Mouse (Mus musculus): ENCODE data around the gene Sox5.

The Sox5 gene

GRCm38 (mm10) chr6:144627539-144628115, 154.2 kb downstream of the Sox5 start:
- in situ Hi-C loops (cut with MboI; ENCODE audit: low pct_unique_long_range_greater_than_20kb in 1 of 2, low sequenced_read_pairs in 2 of 2, unreplicated experiment in 1 of 2): no loop called here

GRCm38 (mm10) chr6:144621089-144621769, 160.5 kb downstream of the Sox5 start:
- in situ Hi-C loops (cut with MboI; ENCODE audit: low pct_unique_long_range_greater_than_20kb in 1 of 2, low sequenced_read_pairs in 2 of 2, unreplicated experiment in 1 of 2): no loop called here

- in situ Hi-C loops (cut with MboI; ENCODE audit: low pct_unique_long_range_greater_than_20kb in 1 of 2, low sequenced_read_pairs in 2 of 2, unreplicated experiment in 1 of 2): no loop called here
Observed at GRCm38 (mm10) chr6:144611383-144611791, 170.4 kb downstream of the Sox5 start.

GRCm38 (mm10) chr6:144610878-144611277, 170.9 kb downstream of the Sox5 start:
- in situ Hi-C loops (cut with MboI; ENCODE audit: low pct_unique_long_range_greater_than_20kb in 1 of 2, low sequenced_read_pairs in 2 of 2, unreplicated experiment in 1 of 2): no loop called here

GRCm38 (mm10) chr6:144602883-144603282, 178.9 kb downstream of the Sox5 start:
- in situ Hi-C loops (cut with MboI; ENCODE audit: low pct_unique_long_range_greater_than_20kb in 1 of 2, low sequenced_read_pairs in 2 of 2, unreplicated experiment in 1 of 2): no loop called here

GRCm38 (mm10) chr6:144600351-144600750, 181.4 kb downstream of the Sox5 start:
- in situ Hi-C loops (cut with MboI; ENCODE audit: low pct_unique_long_range_greater_than_20kb in 1 of 2, low sequenced_read_pairs in 2 of 2, unreplicated experiment in 1 of 2): no loop called here

GRCm38 (mm10) chr6:144598324-144598973, 183.3 kb downstream of the Sox5 start:
- in situ Hi-C loops (cut with MboI; ENCODE audit: low pct_unique_long_range_greater_than_20kb in 1 of 2, low sequenced_read_pairs in 2 of 2, unreplicated experiment in 1 of 2): no loop called here

- in situ Hi-C loops (cut with MboI; ENCODE audit: low pct_unique_long_range_greater_than_20kb in 1 of 2, low sequenced_read_pairs in 2 of 2, unreplicated experiment in 1 of 2): no loop called here
Observed at GRCm38 (mm10) chr6:144596536-144597210, 185.1 kb downstream of the Sox5 start.

GRCm38 (mm10) chr6:144584854-144585253, 196.9 kb downstream of the Sox5 start:
- in situ Hi-C loops (cut with MboI; ENCODE audit: low pct_unique_long_range_greater_than_20kb in 1 of 2, low sequenced_read_pairs in 2 of 2, unreplicated experiment in 1 of 2): no loop called here

GRCm38 (mm10) chr6:144584074-144584840, 197.5 kb downstream of the Sox5 start:
- in situ Hi-C loops (cut with MboI; ENCODE audit: low pct_unique_long_range_greater_than_20kb in 1 of 2, low sequenced_read_pairs in 2 of 2, unreplicated experiment in 1 of 2): no loop called here

GRCm38 (mm10) chr6:144579301-144579700, 202.5 kb downstream of the Sox5 start:
- in situ Hi-C loops (cut with MboI; ENCODE audit: low pct_unique_long_range_greater_than_20kb in 1 of 2, low sequenced_read_pairs in 2 of 2, unreplicated experiment in 1 of 2): no loop called here

GRCm38 (mm10) chr6:144570850-144571249, 210.9 kb downstream of the Sox5 start:
- in situ Hi-C loops (cut with MboI; ENCODE audit: low pct_unique_long_range_greater_than_20kb in 1 of 2, low sequenced_read_pairs in 2 of 2, unreplicated experiment in 1 of 2): no loop called here

GRCm38 (mm10) chr6:144565827-144566226, 215.9 kb downstream of the Sox5 start:
- in situ Hi-C loops (cut with MboI; ENCODE audit: low pct_unique_long_range_greater_than_20kb in 1 of 2, low sequenced_read_pairs in 2 of 2, unreplicated experiment in 1 of 2): no loop called here

- in situ Hi-C loops (cut with MboI; ENCODE audit: low pct_unique_long_range_greater_than_20kb in 1 of 2, low sequenced_read_pairs in 2 of 2, unreplicated experiment in 1 of 2): no loop called here
Observed at GRCm38 (mm10) chr6:144561718-144562117, 220.1 kb downstream of the Sox5 start.

GRCm38 (mm10) chr6:144560211-144560610, 221.6 kb downstream of the Sox5 start:
- in situ Hi-C loops (cut with MboI; ENCODE audit: low pct_unique_long_range_greater_than_20kb in 1 of 2, low sequenced_read_pairs in 2 of 2, unreplicated experiment in 1 of 2): no loop called here

GRCm38 (mm10) chr6:144553476-144553875, 228.3 kb downstream of the Sox5 start:
- in situ Hi-C loops (cut with MboI; ENCODE audit: low pct_unique_long_range_greater_than_20kb in 1 of 2, low sequenced_read_pairs in 2 of 2, unreplicated experiment in 1 of 2): no loop called here

- in situ Hi-C loops (cut with MboI; ENCODE audit: low pct_unique_long_range_greater_than_20kb in 1 of 2, low sequenced_read_pairs in 2 of 2, unreplicated experiment in 1 of 2): no loop called here
Observed at GRCm38 (mm10) chr6:144548991-144549390, 232.8 kb downstream of the Sox5 start.

- in situ Hi-C loops (cut with MboI; ENCODE audit: low pct_unique_long_range_greater_than_20kb in 1 of 2, low sequenced_read_pairs in 2 of 2, unreplicated experiment in 1 of 2): no loop called here
Observed at GRCm38 (mm10) chr6:144547141-144547540, 234.6 kb downstream of the Sox5 start.

GRCm38 (mm10) chr6:144545549-144545948, 236.2 kb downstream of the Sox5 start:
- in situ Hi-C loops (cut with MboI; ENCODE audit: low pct_unique_long_range_greater_than_20kb in 1 of 2, low sequenced_read_pairs in 2 of 2, unreplicated experiment in 1 of 2): no loop called here
